Mouse (Mus musculus): ENCODE data around the gene Acot3. TPM values are rescaled to one million over a fixed set of nuclear protein-coding genes. Genes with fewer than 3 reads are reported as not detected.
A peak's percentile ranks its signal among the peaks of the same experiment; 100 is the strongest.
"Not testable (repeated sequence)": the region's sequence is repeated elsewhere in the genome, so short reads cannot be mapped to it uniquely, and the experiment has no call there.

Gene Acot3
- polyA plus RNA-seq (2014; fragmentation: Nextera tagmentation; extraction: Ambion mirVana) = 0.13 TPM in 1 of 2 replicates, not detected in the other

DNA sequence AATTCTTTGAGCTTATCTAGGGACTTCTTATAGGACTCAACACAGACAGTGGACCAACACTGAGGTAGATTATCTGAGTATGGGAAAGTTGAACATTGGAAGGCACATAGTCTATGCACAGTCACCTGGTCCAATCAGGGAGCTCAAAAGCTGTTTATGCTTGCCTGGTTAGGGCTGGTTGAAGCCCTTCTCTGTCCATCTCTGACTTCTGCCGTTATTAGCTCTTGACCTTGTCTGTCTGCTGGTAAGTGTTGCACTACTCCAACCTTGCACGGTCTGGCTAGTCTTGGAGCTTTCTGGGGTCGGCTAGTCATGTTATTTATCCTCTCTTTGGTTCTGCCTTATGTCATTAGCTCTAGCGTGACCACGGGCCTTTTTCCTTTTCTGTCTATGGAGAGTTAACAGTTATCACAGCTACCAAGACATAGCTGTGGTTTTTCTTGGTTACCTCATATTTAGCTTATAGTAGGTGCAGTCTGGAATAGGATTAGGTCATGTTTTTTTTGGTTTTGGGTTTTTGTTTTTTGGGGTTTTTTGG, at the start of gene Acot3:
Acot3 (plus strand) TSS at position 208 of the 538 bp plus-strand sequence.
- Histone ChIP-seq H3K27me3 (replicated peaks; ENCODE audit: control insufficient read depth, insufficient read depth, low read length) (peaks cover 18% of the 10 kb centered on the region; the same call in 1 of the 2 replicates), H3K4me1 (ENCODE audit: control insufficient read depth, insufficient read depth, low read length) (no peaks in the 10 kb centered on the region), H3K9me3 (ENCODE audit: control insufficient read depth, low read length) (peaks cover 11% of the 10 kb centered on the region), H3K9ac (ENCODE audit: low read depth, low read length) (no peak within 1 kb of the TSS), H3K36me3 (ENCODE audit: control insufficient read depth, insufficient read depth, low read length) (no peaks in the 10 kb centered on the region), H3K4me3 (ENCODE audit: low read depth, low read length) (no peak within 1 kb of the TSS), H3K27ac (replicated peaks; ENCODE audit: low read depth, low read length) (no peak within 1 kb of the TSS), H3K4me2 (ENCODE audit: low read depth, low read length) (no peak within 1 kb of the TSS)
- DNase-seq (ENCODE audit: low spot score) (no peak), ATAC-seq (ENCODE audit: low read depth) (no peak)
- 76% methylated on average over 5 of the region's 5 CpGs for WGBS

- no peak for DNase-seq (ENCODE audit: low spot score)
- Histone ChIP-seq H3K4me3 (ENCODE audit: low read depth, low read length) (no peak overlapping the region), H3K4me2 (ENCODE audit: low read depth, low read length) (no peak overlapping the region), H3K4me1 (ENCODE audit: control insufficient read depth, insufficient read depth, low read length) (peaks cover 2% of the 10 kb centered on the region; the same call in 1 of the 2 replicates), H3K27ac (replicated peaks; ENCODE audit: low read depth, low read length) (no peak overlapping the region), H3K9ac (ENCODE audit: low read depth, low read length) (no peak overlapping the region), H3K9me3 (ENCODE audit: control insufficient read depth, low read length) (no peaks in the 10 kb centered on the region), H3K36me3 (ENCODE audit: control insufficient read depth, insufficient read depth, low read length) (no peaks in the 10 kb centered on the region), H3K27me3 (replicated peaks; ENCODE audit: control insufficient read depth, insufficient read depth, low read length) (no peaks in the 10 kb centered on the region)
- no peak for ATAC-seq (ENCODE audit: low read depth)
- 71% methylated on average over 1 of the region's 1 CpGs for WGBS
Measured at GRCm38 (mm10) chr12:84003866-84004265, 48.1 kb upstream of the Acot3 start.

DNA sequence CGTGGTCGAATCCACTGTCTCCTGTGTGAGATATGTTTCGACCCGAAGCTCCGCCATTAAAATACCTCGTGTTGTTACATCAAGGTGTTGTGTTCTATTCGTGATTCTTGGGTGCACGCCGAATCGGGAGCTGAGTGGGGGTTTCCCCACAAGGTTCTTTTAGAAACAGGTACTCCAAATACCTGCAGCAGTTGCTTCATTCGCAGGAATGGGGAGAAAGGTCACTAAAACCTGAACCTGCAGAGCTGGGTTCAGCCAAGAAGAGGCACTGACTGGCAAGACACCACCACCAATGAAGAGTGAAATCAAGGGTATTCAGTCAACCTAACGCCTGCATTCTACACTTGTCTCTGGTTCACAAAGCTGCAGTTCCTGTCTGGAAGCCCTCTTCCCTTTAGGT, 43.7 kb upstream of the Acot3 start:
- Histone ChIP-seq H3K4me2 (ENCODE audit: low read depth, low read length) (no peak overlapping the region), H3K4me3 (ENCODE audit: low read depth, low read length) (no peak overlapping the region), H3K9ac (ENCODE audit: low read depth, low read length) (no peak overlapping the region), H3K36me3 (ENCODE audit: control insufficient read depth, insufficient read depth, low read length) (no peaks in the 10 kb centered on the region), H3K4me1 (ENCODE audit: control insufficient read depth, insufficient read depth, low read length) (peaks cover 9% of the 10 kb centered on the region), H3K27me3 (replicated peaks; ENCODE audit: control insufficient read depth, insufficient read depth, low read length) (no peaks in the 10 kb centered on the region), H3K27ac (replicated peaks; ENCODE audit: low read depth, low read length) (no peak overlapping the region), H3K9me3 (ENCODE audit: control insufficient read depth, low read length) (no peaks in the 10 kb centered on the region)
- 84% methylated on average over 10 of the region's 12 CpGs for WGBS
- ATAC-seq (ENCODE audit: low read depth) (no peak), DNase-seq (ENCODE audit: low spot score) (no peak)

- Histone ChIP-seq H3K27ac (replicated peaks; ENCODE audit: low read depth, low read length) (peak overlapping the region; percentile 45; the same call in 1 of the 2 replicates), H3K9me3 (ENCODE audit: control insufficient read depth, low read length) (no peaks in the 10 kb centered on the region), H3K4me3 (ENCODE audit: low read depth, low read length) (peak overlapping the region; percentile 49), H3K27me3 (replicated peaks; ENCODE audit: control insufficient read depth, insufficient read depth, low read length) (no peaks in the 10 kb centered on the region), H3K9ac (ENCODE audit: low read depth, low read length) (peak overlapping the region; percentile 67), H3K4me2 (ENCODE audit: low read depth, low read length) (peak overlapping the region; percentile 58), H3K36me3 (ENCODE audit: control insufficient read depth, insufficient read depth, low read length) (no peaks in the 10 kb centered on the region), H3K4me1 (ENCODE audit: control insufficient read depth, insufficient read depth, low read length) (peaks cover 9% of the 10 kb centered on the region)
- DNase-seq (ENCODE audit: low spot score) (no peak), ATAC-seq (ENCODE audit: low read depth) (no peak)
- 60% methylated on average over 8 of the region's 8 CpGs for WGBS
Measured at GRCm38 (mm10) chr12:84008729-84009128, 43.2 kb upstream of the Acot3 start.

GRCm38 (mm10) chr12:84009171-84009965, 42.6 kb upstream of the Acot3 start, which contains the start of gene Acot1:
Acot1 (plus strand) TSS chr12:84009490.
- H3K27ac ChIP-seq (replicated peaks; ENCODE audit: low read depth, low read length) = peak within 1 kb of the TSS; percentile 45
- not testable (repeated sequence) for H3K4me1 ChIP-seq (ENCODE audit: control insufficient read depth, insufficient read depth, low read length); H3K9me3 ChIP-seq (ENCODE audit: control insufficient read depth, low read length); H3K36me3 ChIP-seq (ENCODE audit: control insufficient read depth, insufficient read depth, low read length); H3K27me3 ChIP-seq (replicated peaks; ENCODE audit: control insufficient read depth, insufficient read depth, low read length)
- ATAC-seq (ENCODE audit: low read depth) (peak; percentile 98), DNase-seq (ENCODE audit: low spot score) (peak; percentile 94)
- WGBS = under 1% methylated on average over 36 of the region's 70 CpGs
- H3K4me3 ChIP-seq (ENCODE audit: low read depth, low read length) = peak within 1 kb of the TSS; percentile 49
- H3K4me2 ChIP-seq (ENCODE audit: low read depth, low read length) = peak within 1 kb of the TSS; percentile 58
- H3K9ac ChIP-seq (ENCODE audit: low read depth, low read length) = peak within 1 kb of the TSS; percentile 67

DNA sequence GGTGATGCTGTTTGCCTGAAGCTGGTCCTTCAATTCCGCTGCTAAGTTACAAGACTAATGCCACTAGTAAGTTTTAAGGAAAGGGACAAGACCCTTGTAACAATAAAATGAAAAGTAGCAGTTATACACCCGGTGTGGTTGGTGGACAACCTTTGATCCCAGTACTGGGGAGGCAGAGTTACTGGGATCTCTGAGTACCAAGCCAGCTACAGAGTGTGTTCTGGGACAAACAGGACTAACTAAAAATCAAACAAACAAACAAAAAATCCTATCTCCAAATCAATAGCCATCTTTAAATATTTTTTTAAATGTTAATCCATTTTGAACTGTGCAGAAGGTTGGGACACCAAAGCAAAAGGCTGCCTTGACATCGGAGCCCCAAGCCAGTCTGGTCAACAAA, 41.7 kb upstream of the Acot3 start:
- Histone ChIP-seq H3K27me3 (replicated peaks; ENCODE audit: control insufficient read depth, insufficient read depth, low read length) (no peaks in the 10 kb centered on the region), H3K4me3 (ENCODE audit: low read depth, low read length) (peak overlapping the region; percentile 49), H3K9ac (ENCODE audit: low read depth, low read length) (no peak overlapping the region), H3K4me2 (ENCODE audit: low read depth, low read length) (peak overlapping the region; percentile 58), H3K36me3 (ENCODE audit: control insufficient read depth, insufficient read depth, low read length) (peaks cover 8% of the 10 kb centered on the region; the same call in 1 of the 2 replicates), H3K9me3 (ENCODE audit: control insufficient read depth, low read length) (no peaks in the 10 kb centered on the region), H3K4me1 (ENCODE audit: control insufficient read depth, insufficient read depth, low read length) (peaks cover 9% of the 10 kb centered on the region), H3K27ac (replicated peaks; ENCODE audit: low read depth, low read length) (no peak overlapping the region)
- DNase-seq (ENCODE audit: low spot score) (no peak), ATAC-seq (ENCODE audit: low read depth) (no peak)
- 82% methylated on average over 3 of the region's 3 CpGs for WGBS

DNA sequence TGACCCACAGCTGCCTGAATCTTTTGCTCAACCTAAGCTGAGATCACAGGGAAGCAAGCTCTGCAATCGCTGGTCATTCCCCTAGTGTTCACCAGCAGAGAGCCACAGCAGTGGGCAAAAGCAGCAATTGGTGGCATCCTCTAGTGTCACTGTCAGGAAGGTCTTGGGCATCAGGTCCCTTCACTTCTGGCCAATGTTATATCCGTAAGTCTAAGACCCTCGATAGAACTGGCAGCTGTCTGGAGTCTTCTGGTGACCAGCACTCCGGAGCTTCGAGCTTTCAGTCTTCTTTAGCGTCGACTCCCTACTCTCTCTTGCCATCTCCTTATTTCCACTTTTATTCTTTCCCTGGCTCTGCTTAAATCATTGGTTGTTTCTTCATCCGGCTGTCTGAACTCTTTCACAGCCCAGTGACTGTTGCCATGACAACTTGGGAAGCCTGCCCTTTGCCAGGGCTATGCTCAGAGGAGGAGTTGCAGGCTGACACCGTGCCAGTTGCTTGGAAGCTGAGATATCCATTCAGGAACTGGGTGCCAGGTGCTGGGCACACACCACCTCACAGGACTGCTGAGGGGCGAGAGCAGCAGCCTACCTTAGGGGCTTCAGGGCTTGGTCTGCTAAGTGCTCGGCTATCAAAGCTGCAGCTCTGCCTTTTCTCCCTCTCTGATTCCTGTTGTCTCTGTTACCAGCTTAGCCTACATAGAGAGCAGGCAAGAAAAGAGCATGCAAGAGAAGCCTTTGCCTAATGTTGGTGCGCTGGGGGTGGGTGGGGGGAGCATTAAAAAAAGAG, 40.5 kb upstream of the Acot3 start:
- peak; percentile 89 for DNase-seq (ENCODE audit: low spot score)
- H3K9me3 ChIP-seq (ENCODE audit: control insufficient read depth, low read length) = no peaks in the 10 kb centered on the region
- peak overlapping the region; percentile 13 for H3K4me2 ChIP-seq (ENCODE audit: low read depth, low read length)
- H3K4me3 ChIP-seq (ENCODE audit: low read depth, low read length) = no peak overlapping the region
- H3K27ac ChIP-seq (replicated peaks; ENCODE audit: low read depth, low read length) = no peak overlapping the region
- H3K9ac ChIP-seq (ENCODE audit: low read depth, low read length) = no peak overlapping the region
- ATAC-seq (ENCODE audit: low read depth) = peak; percentile 53
- H3K4me1 ChIP-seq (ENCODE audit: control insufficient read depth, insufficient read depth, low read length) = peaks cover 9% of the 10 kb centered on the region
- H3K36me3 ChIP-seq (ENCODE audit: control insufficient read depth, insufficient read depth, low read length) = peaks cover 8% of the 10 kb centered on the region; the same call in 1 of the 2 replicates
- H3K27me3 ChIP-seq (replicated peaks; ENCODE audit: control insufficient read depth, insufficient read depth, low read length) = no peaks in the 10 kb centered on the region
- WGBS = 44% methylated on average over 12 of the region's 12 CpGs

- H3K4me1 ChIP-seq (ENCODE audit: control insufficient read depth, insufficient read depth, low read length) = peaks cover 9% of the 10 kb centered on the region
- no peak for DNase-seq (ENCODE audit: low spot score)
- no peaks in the 10 kb centered on the region for H3K27me3 ChIP-seq (replicated peaks; ENCODE audit: control insufficient read depth, insufficient read depth, low read length)
- no peak overlapping the region for H3K27ac ChIP-seq (replicated peaks; ENCODE audit: low read depth, low read length)
- H3K36me3 ChIP-seq (ENCODE audit: control insufficient read depth, insufficient read depth, low read length) = peaks cover 8% of the 10 kb centered on the region; the same call in 1 of the 2 replicates
- ATAC-seq (ENCODE audit: low read depth) = no peak
- WGBS = 68% methylated on average over 6 of the region's 6 CpGs
- no peaks in the 10 kb centered on the region for H3K9me3 ChIP-seq (ENCODE audit: control insufficient read depth, low read length)
- H3K9ac ChIP-seq (ENCODE audit: low read depth, low read length) = no peak overlapping the region
- H3K4me3 ChIP-seq (ENCODE audit: low read depth, low read length) = no peak overlapping the region
- H3K4me2 ChIP-seq (ENCODE audit: low read depth, low read length) = no peak overlapping the region
Measured at GRCm38 (mm10) chr12:84013130-84013529, 38.8 kb upstream of the Acot3 start.
